Mouse (Mus musculus) hindbrain, embryonic 11.5 days (tissue): ENCODE results near the gene Nrip1. TPM values are rescaled to one million over a fixed set of nuclear protein-coding genes. Genes with fewer than 3 reads are reported as not detected.

Experiments
- ATAC-seq: fragments of 200-750 bp; cut with Nextera tagmentation; 2 replicates; pipeline ENCODE4 v1.8.0; 2017; ENCODE audit warnings: mild to moderate bottlenecking, moderate TSS enrichment, moderate library complexity; ENCODE audit not compliant: low FRiP score
- DNase-seq: peaks from one replicate; pipeline ENCODE4 v3.0.0-alpha.2; 2015; ENCODE audit warnings: low spot score
- H3K27ac ChIP-seq: fragments of 300-500 bp; sonication (generic); 2 replicates; pipeline ENCODE4 v1.5.1; 2014; ENCODE audit warnings: mild to moderate bottlenecking, low read depth, low read length
- H3K27me3 ChIP-seq: fragments of 300-500 bp; sonication (generic); 2 replicates; pipeline ENCODE4 v1.6.1; 2014; ENCODE audit warnings: mild to moderate bottlenecking, low read length, moderate library complexity, mixed read lengths; ENCODE audit not compliant: control insufficient read depth, insufficient read depth
- H3K36me3 ChIP-seq: fragments of 300-500 bp; sonication (generic); 2 replicates; pipeline ENCODE4 v1.6.1; 2014; ENCODE audit warnings: mild to moderate bottlenecking, low read length, moderate library complexity, mixed read lengths; ENCODE audit not compliant: control insufficient read depth, insufficient read depth
- H3K4me1 ChIP-seq: fragments of 300-500 bp; sonication (generic); replicated peaks from 2 replicates; pipeline ENCODE4 v1.6.1; 2014; ENCODE audit warnings: low read length, mixed read lengths; ENCODE audit not compliant: control insufficient read depth, insufficient read depth
- H3K4me2 ChIP-seq: fragments of 300-500 bp; sonication (generic); replicated peaks from 2 replicates; pipeline ENCODE4 v1.6.1; 2014; ENCODE audit warnings: mild to moderate bottlenecking, low read depth, low read length
- H3K4me3 ChIP-seq: fragments of 300-500 bp; sonication (generic); 2 replicates; pipeline ENCODE4 v1.5.1; 2014; ENCODE audit warnings: low read depth, low read length
- H3K9ac ChIP-seq: fragments of 300-500 bp; sonication (generic); 2 replicates; pipeline ENCODE4 v1.6.1; 2014; ENCODE audit warnings: low read depth, low read length
- H3K9me3 ChIP-seq: fragments of 300-500 bp; sonication (generic); 2 replicates; pipeline ENCODE4 v1.6.1; 2016; ENCODE audit warnings: low read length; ENCODE audit not compliant: control insufficient read depth
- WGBS: fragments of 180-500 bp; shearing (Covaris S2); extraction: QIAGEN DNeasy Blood & Tissue Kit; methylation state at CpG from one replicate; pipeline ENCODE4 v1.1.7; 2014; 5-methylcytosine and 5-hydroxymethylcytosine counted together
- polyA plus RNA-seq: library from polyadenylated mRNA; unstranded; fragments of >200 nt; fragmentation: Nextera tagmentation; extraction: Ambion mirVana; gene quantifications from 2 replicates; pipeline ENCODE4 v1.2.1, GENCODE M21; 2014

The Nrip1 gene
- polyA plus RNA-seq, 1 experiment from 2014 or later, result 35.5 TPM

GRCm38 (mm10) chr16:76293176-76293575 is 80.5 kb downstream of the Nrip1 start:
- Histone ChIP-seq H3K4me2 (no peak overlapping the region), H3K4me3 (no peak overlapping the region), H3K4me1 (no peaks in the 10 kb centered on the region), H3K27me3 (no peaks in the 10 kb centered on the region), H3K36me3 (peaks cover 3% of the 10 kb centered on the region; the same call in 1 of the 2 replicates), H3K9ac (no peak overlapping the region), H3K27ac (no peak overlapping the region), H3K9me3 (no peaks in the 10 kb centered on the region)
- ATAC-seq (no peak), DNase-seq (no peak)
- WGBS, result 97% methylated on average over 21 of the region's 21 CpGs

- ATAC-seq (no peak), DNase-seq (no peak)
- Histone ChIP-seq H3K27me3 (no peaks in the 10 kb centered on the region), H3K36me3 (peaks cover 3% of the 10 kb centered on the region; the same call in 1 of the 2 replicates), H3K27ac (no peak overlapping the region), H3K9ac (no peak overlapping the region), H3K4me1 (no peaks in the 10 kb centered on the region), H3K4me2 (no peak overlapping the region), H3K4me3 (no peak overlapping the region), H3K9me3 (no peaks in the 10 kb centered on the region)
- 94% methylated on average over 15 of the region's 15 CpGs for WGBS
Measured at GRCm38 (mm10) chr16:76292656-76293055, 81.0 kb downstream of the Nrip1 start.

- H3K4me2 ChIP-seq, result no peak overlapping the region
- H3K36me3 ChIP-seq, result peaks cover 3% of the 10 kb centered on the region; the same call in 1 of the 2 replicates
- no peaks in the 10 kb centered on the region for H3K4me1 ChIP-seq
- no peak overlapping the region for H3K9ac ChIP-seq
- H3K27ac ChIP-seq, result no peak overlapping the region
- WGBS, result 91% methylated on average over 14 of the region's 14 CpGs
- no peak overlapping the region for H3K4me3 ChIP-seq
- DNase-seq, result no peak
- ATAC-seq, result no peak
- no peaks in the 10 kb centered on the region for H3K27me3 ChIP-seq
- no peaks in the 10 kb centered on the region for H3K9me3 ChIP-seq
Measured at GRCm38 (mm10) chr16:76291366-76291765, 82.3 kb downstream of the Nrip1 start.

GRCm38 (mm10) chr16:76289495-76289894 is 84.1 kb downstream of the Nrip1 start:
- Histone ChIP-seq H3K4me1 (no peaks in the 10 kb centered on the region), H3K4me2 (no peak overlapping the region), H3K27me3 (no peaks in the 10 kb centered on the region), H3K27ac (no peak overlapping the region), H3K9ac (no peak overlapping the region), H3K4me3 (no peak overlapping the region), H3K9me3 (no peaks in the 10 kb centered on the region), H3K36me3 (peaks cover under 1% of the 10 kb centered on the region; the same call in 1 of the 2 replicates)
- ATAC-seq (no peak), DNase-seq (no peak)
- WGBS, result 87% methylated on average over 2 of the region's 2 CpGs

GRCm38 (mm10) chr16:76283796-76284195 is 89.8 kb downstream of the Nrip1 start:
- no peaks in the 10 kb centered on the region for H3K36me3 ChIP-seq

GRCm38 (mm10) chr16:76281850-76282249 is 91.8 kb downstream of the Nrip1 start:
- Histone ChIP-seq H3K4me3 (no peak overlapping the region), H3K9me3 (no peaks in the 10 kb centered on the region), H3K4me1 (no peaks in the 10 kb centered on the region), H3K4me2 (no peak overlapping the region), H3K27ac (no peak overlapping the region), H3K9ac (no peak overlapping the region), H3K36me3 (no peaks in the 10 kb centered on the region), H3K27me3 (no peaks in the 10 kb centered on the region)
- no peak for ATAC-seq
- WGBS, result 88% methylated on average over 6 of the region's 6 CpGs
- DNase-seq, result no peak

More at GRCm38 (mm10) chr16:76283796-76284195, 89.8 kb downstream of the Nrip1 start:
- Histone ChIP-seq H3K4me3 (no peak overlapping the region), H3K27ac (no peak overlapping the region), H3K27me3 (no peaks in the 10 kb centered on the region), H3K9ac (no peak overlapping the region), H3K4me1 (no peaks in the 10 kb centered on the region), H3K4me2 (no peak overlapping the region), H3K9me3 (no peaks in the 10 kb centered on the region)
- DNase-seq, result no peak
- WGBS, result 71% methylated on average over 3 of the region's 3 CpGs
- no peak for ATAC-seq

GRCm38 (mm10) chr16:76280365-76280764 is 93.3 kb downstream of the Nrip1 start:
- H3K4me2 ChIP-seq, result no peak overlapping the region
- H3K4me3 ChIP-seq, result no peak overlapping the region
- WGBS, result 88% methylated on average over 8 of the region's 8 CpGs
- ATAC-seq, result no peak
- no peak overlapping the region for H3K27ac ChIP-seq
- no peak for DNase-seq
- no peaks in the 10 kb centered on the region for H3K4me1 ChIP-seq
- H3K9ac ChIP-seq, result no peak overlapping the region
- H3K9me3 ChIP-seq, result no peaks in the 10 kb centered on the region
- H3K27me3 ChIP-seq, result no peaks in the 10 kb centered on the region
- no peaks in the 10 kb centered on the region for H3K36me3 ChIP-seq

GRCm38 (mm10) chr16:76276271-76276670 is 97.4 kb downstream of the Nrip1 start:
- Histone ChIP-seq H3K9me3 (no peaks in the 10 kb centered on the region), H3K4me2 (no peak overlapping the region), H3K9ac (no peak overlapping the region), H3K36me3 (no peaks in the 10 kb centered on the region), H3K4me3 (no peak overlapping the region), H3K27me3 (no peaks in the 10 kb centered on the region), H3K27ac (no peak overlapping the region), H3K4me1 (no peaks in the 10 kb centered on the region)
- 91% methylated on average over 3 of the region's 3 CpGs for WGBS
- ATAC-seq (no peak), DNase-seq (no peak)

- H3K36me3 ChIP-seq, result no peaks in the 10 kb centered on the region
- no peaks in the 10 kb centered on the region for H3K9me3 ChIP-seq
- DNase-seq (no peak), ATAC-seq (no peak)
- no peak overlapping the region for H3K27ac ChIP-seq
- H3K4me1 ChIP-seq, result no peaks in the 10 kb centered on the region
- H3K9ac ChIP-seq, result no peak overlapping the region
- H3K4me2 ChIP-seq, result no peak overlapping the region
- no peaks in the 10 kb centered on the region for H3K27me3 ChIP-seq
- H3K4me3 ChIP-seq, result no peak overlapping the region
- 87% methylated on average over 3 of the region's 3 CpGs for WGBS
Measured at GRCm38 (mm10) chr16:76275584-76275983, 98.0 kb downstream of the Nrip1 start.
